Mouse (Mus musculus): ENCODE data around the gene Gm13271. TPM values are rescaled to one million over a fixed set of nuclear protein-coding genes. Genes with fewer than 3 reads are reported as not detected.
"Not testable (repeated sequence)": the region's sequence is repeated elsewhere in the genome, so short reads cannot be mapped to it uniquely, and the experiment has no call there.

The Gm13271 gene
- total RNA-seq (2021): not detected

GRCm38 (mm10) chr4:88754818-88755340 lies at the start of gene Gm13271:
Gene Gm13271, plus strand, starts transcription at chr4:88754868.
- DNase-seq: peak; percentile 75

DNA sequence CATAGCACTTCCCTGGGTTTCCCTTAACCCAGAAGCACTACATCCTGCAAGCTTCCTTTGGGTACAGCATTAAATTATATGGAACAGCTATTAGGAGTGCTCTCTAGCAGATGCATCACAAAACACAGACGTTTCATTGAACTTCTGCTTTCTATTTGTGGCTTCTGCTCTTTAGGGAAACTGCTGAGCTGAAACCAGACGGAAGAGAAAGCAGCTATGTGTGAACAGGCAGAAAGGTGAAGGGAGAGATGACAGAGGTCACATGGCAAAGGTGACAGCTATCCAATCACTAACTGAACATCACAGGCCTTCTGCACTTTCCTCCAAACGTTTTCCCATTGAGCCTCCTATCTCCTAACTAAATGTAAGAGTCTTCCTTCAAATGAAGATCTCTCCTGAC lies 48.7 kb upstream of the Gm13271 start:
- DNase-seq: no peak

DNA sequence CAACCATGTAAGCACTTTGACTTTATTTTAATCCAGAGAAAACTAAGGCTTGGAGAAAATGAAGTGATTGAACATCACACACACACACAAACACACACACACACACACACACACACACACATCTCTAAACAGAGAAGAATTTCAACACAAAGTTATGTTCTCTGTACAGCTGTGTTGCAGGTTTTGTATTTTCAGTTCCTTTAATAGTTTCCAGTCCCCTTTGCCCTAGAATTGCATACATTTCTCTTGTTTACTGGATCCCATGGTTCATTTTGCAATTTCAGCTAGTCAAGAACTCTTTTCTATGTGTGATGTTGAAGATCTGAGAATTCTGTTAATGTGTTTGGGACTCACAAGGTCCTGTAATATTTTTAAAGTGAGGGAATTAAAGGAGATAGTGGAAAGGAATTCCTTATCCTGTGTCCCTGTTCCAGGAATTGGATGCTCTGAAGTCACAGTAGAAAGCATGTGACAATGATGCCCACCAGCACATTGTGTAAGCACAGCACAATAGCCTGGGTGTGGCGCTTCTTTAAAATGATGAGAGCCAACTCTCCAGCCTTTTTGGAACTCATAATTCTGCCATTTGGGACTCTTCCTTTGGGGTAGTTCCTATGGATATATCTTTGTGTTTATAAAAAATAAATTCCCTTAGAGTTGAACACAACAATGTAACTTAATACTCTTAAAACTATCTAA lies 47.4 kb upstream of the Gm13271 start:
- DNase-seq: no peak

- no peak for DNase-seq
Observed at GRCm38 (mm10) chr4:88714281-88714680, 40.4 kb upstream of the Gm13271 start.

DNA sequence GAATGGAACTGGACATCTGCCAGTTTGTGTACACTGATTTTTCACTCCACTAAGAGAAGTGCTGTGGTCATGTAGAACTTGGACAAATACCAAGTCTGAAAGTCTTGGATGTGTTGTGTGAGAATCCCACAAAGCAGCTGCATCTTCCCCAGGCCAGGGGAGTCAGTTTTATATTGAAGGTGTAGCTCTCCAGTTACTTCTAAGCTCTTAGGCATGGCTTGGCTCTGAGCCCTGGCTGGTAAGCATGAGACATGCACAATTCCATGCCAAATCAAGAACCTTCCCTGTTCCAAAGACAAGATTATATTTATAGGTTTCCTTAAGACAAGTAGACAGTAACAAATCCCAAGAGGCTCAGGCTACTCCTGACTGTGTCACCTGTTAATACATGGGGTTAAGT lies 39.6 kb upstream of the Gm13271 start:
- DNase-seq: no peak

- DNase-seq: no peak
Observed at GRCm38 (mm10) chr4:88718715-88719114, 36.0 kb upstream of the Gm13271 start.

DNA sequence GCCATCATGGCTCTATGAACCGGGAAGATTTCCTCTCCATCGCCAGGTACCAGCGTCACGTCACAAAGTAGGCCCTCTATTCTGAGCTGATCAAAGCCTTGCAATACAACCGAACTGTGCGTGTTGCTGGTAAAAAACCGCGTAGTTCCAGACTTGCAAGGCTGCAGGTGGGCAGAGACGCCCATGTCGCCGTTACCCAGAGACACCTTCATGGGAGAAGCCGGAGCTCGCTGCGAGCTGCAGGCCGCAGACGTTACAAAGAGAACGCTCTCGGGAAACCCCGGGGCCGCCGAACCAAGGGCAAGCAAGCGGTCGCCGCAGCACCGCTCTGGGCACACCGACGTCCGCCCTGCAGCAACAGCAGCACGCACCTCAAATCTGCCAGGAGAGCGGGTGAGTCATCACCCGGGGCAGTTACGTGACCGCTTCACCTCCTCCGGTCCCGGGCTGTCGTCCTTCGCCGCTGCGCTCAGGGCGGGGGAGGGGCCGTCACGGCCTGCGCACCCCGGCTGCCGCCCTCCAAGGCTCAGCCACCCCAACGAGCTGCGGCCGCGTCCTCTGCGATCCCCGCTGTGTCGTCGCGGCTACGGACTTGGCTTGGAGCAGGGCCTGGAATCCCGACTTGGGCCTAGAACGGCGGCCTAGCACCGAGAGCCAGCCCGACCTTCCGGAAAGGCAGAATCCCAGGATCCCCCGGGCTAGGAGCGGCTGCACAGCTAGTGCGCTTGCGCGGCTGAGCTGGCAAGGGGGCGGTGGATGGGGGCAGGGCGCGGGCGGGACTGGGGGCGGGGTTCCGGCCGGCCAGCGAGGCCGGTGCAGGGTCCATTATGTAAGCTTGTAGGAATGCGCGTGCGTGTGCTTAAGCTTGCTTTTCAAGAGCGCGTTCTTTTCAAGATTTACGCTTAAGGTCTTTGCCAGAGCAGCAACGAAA lies 32.6 kb upstream of the Gm13271 start, which contains the start of the genes Gm26566 and Klhl9:
Gene Gm26566, plus strand, starts transcription at position 15 of the 931 bp plus-strand sequence.
Gene Klhl9, minus strand, starts transcription at position 675 of the 931 bp plus-strand sequence.
- DNase-seq: peak; percentile 95

GRCm38 (mm10) chr4:88723497-88724090 lies 31.1 kb upstream of the Gm13271 start:
- no peak for DNase-seq

GRCm38 (mm10) chr4:88726727-88727126 lies 27.9 kb upstream of the Gm13271 start:
- no peak for DNase-seq

- DNase-seq: peak; percentile 45
Observed at GRCm38 (mm10) chr4:88727324-88727723, 27.3 kb upstream of the Gm13271 start.

DNA sequence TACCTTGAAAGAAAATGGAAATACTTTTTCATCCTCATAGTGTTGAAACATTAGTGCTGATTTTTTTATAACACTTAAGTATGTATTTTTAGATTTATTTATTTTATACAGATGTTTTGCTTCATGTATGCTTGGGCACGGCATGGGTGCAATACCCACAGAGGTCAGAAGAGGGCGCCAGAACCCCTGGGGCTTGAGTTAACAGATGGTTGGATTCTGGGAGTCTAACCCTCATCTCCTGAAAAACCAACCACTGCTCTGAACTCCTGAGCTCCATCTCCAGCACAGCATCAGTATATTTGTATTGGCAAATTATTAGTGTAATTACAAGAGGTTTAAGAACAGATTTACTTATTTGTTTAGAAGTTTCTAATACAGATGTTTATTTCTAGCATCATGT lies 16.2 kb upstream of the Gm13271 start:
- peak; percentile 84 for DNase-seq

- DNase-seq: no peak
Observed at GRCm38 (mm10) chr4:88739036-88739435, 15.6 kb upstream of the Gm13271 start.

GRCm38 (mm10) chr4:88741426-88741825 lies 13.2 kb upstream of the Gm13271 start:
- no peak for DNase-seq

GRCm38 (mm10) chr4:88742771-88743371 lies 11.8 kb upstream of the Gm13271 start:
- DNase-seq: no peak

- no peak for DNase-seq
Observed at GRCm38 (mm10) chr4:88744207-88744606, 10.5 kb upstream of the Gm13271 start.

GRCm38 (mm10) chr4:88749926-88750325 lies 4.7 kb upstream of the Gm13271 start:
- DNase-seq: no peak

DNA sequence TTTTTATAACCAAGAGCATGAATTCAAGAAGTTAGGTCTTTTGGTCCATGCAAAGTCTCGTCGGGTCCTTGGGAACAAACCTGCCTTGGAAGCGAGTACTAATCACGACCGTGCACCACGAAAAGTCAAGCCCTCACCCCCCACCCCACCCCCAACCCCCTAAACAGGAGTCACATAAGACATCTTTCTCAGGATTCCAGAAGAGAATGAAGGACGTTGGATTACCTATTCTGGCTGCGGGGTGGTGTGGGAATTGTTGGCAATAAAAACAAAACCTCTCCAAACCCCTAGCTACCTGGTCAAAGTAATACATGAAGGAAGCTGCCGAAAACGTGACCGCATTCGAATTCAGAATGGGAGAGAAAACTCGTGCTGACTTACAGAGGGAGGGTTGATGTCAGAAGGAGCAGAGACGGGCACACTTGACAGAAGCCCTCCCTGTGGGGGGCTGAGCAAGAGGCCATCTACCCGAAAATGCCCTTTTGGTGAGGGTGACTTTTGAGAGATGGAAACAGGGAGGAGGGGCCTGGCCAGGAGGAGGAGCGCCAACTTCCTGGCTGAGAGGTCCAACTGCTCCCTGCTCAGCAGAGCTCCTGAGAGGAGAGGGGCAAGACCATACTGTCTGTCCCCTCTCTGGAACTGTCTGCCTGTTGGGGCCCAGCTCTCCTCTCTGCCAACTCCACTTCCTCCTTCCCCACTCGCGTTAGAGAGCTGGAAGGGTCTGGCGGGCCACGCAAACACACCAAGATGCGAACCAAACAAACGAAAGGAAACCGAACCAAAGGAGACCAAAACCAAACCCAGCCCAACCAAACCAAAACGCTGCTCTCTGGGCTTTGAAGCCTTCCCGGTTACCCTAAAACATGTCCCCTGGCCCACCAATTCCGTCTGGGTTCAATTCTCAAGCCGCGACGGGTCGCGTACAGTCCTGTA lies 2.2 kb downstream of the Gm13271 start:
- DNase-seq: peak; percentile 21

GRCm38 (mm10) chr4:88757628-88758031 lies 3.0 kb downstream of the Gm13271 start:
- DNase-seq: peak; percentile 91

DNA sequence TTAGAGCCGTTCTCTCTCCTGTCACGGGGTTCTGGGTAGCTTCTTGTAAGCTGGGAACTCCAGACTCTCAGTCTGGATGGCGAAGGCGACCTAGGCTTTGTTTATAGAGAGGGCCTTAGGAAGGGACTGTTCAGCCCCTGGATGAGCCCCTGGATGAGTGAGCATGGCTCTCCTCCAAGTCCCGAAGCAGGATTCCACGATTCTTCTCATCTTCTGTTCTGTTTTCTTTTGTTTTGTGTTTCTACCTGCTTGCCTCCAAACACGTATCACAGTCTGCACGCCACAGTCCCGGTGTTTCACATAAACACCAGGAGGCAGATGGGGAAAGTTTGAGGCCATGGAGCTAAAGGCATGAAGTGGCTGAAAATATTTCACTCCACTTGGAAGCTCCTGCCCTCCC lies 4.1 kb downstream of the Gm13271 start:
- DNase-seq: not testable (repeated sequence)

GRCm38 (mm10) chr4:88759610-88760268 lies 5.1 kb downstream of the Gm13271 start, which contains the start of gene Gm13283:
Gene Gm13283, plus strand, starts transcription at chr4:88760119.
- DNase-seq: peak; percentile 45
